Mouse (Mus musculus): ENCODE data around the gene A830018L16Rik.
A peak's percentile ranks its signal among the peaks of the same experiment; 100 is the strongest.

The A830018L16Rik gene

GRCm38 (mm10) chr1:11652773-11653172 lies 238.9 kb downstream of the A830018L16Rik start:
- DNase-seq (ENCODE audit: low spot score): no peak

- DNase-seq (ENCODE audit: low spot score): no peak
Measured at GRCm38 (mm10) chr1:11657341-11658060, 243.6 kb downstream of the A830018L16Rik start.

- DNase-seq (ENCODE audit: low spot score): no peak
Measured at GRCm38 (mm10) chr1:11658061-11658625, 244.2 kb downstream of the A830018L16Rik start.

GRCm38 (mm10) chr1:11744749-11745314 lies 330.9 kb downstream of the A830018L16Rik start:
- DNase-seq (ENCODE audit: low spot score): no peak

GRCm38 (mm10) chr1:11748424-11748823 lies 334.5 kb downstream of the A830018L16Rik start:
- no peak for DNase-seq (ENCODE audit: low spot score)

- DNase-seq (ENCODE audit: low spot score): no peak
Measured at GRCm38 (mm10) chr1:11750065-11750464, 336.2 kb downstream of the A830018L16Rik start.

GRCm38 (mm10) chr1:11750607-11751006 lies 336.7 kb downstream of the A830018L16Rik start:
- no peak for DNase-seq (ENCODE audit: low spot score)

- DNase-seq (ENCODE audit: low spot score): no peak
Measured at GRCm38 (mm10) chr1:11751996-11752395, 338.1 kb downstream of the A830018L16Rik start.

GRCm38 (mm10) chr1:11788264-11788663 lies 374.4 kb downstream of the A830018L16Rik start:
- no peak for DNase-seq (ENCODE audit: low spot score)

- no peak for DNase-seq (ENCODE audit: low spot score)
Measured at GRCm38 (mm10) chr1:11792820-11793219, 378.9 kb downstream of the A830018L16Rik start.

- no peak for DNase-seq (ENCODE audit: low spot score)
Measured at GRCm38 (mm10) chr1:11795666-11796065, 381.8 kb downstream of the A830018L16Rik start.

- no peak for DNase-seq (ENCODE audit: low spot score)
Measured at GRCm38 (mm10) chr1:11872847-11873246, 458.9 kb downstream of the A830018L16Rik start.

GRCm38 (mm10) chr1:11873573-11873972 lies 459.7 kb downstream of the A830018L16Rik start:
- DNase-seq (ENCODE audit: low spot score): no peak

- no peak for DNase-seq (ENCODE audit: low spot score)
Measured at GRCm38 (mm10) chr1:11881706-11882105, 467.8 kb downstream of the A830018L16Rik start.

- peak; percentile 24 for DNase-seq (ENCODE audit: low spot score)
Measured at GRCm38 (mm10) chr1:11895715-11896114, 481.8 kb downstream of the A830018L16Rik start.

GRCm38 (mm10) chr1:11915873-11916272 lies 502.0 kb downstream of the A830018L16Rik start:
- no peak for DNase-seq (ENCODE audit: low spot score)

GRCm38 (mm10) chr1:11936984-11937383 lies 523.1 kb downstream of the A830018L16Rik start:
- DNase-seq (ENCODE audit: low spot score): no peak

- DNase-seq (ENCODE audit: low spot score): no peak
Measured at GRCm38 (mm10) chr1:11959421-11960206, 545.7 kb downstream of the A830018L16Rik start.

GRCm38 (mm10) chr1:11982590-11983136 lies 568.8 kb downstream of the A830018L16Rik start:
- DNase-seq (ENCODE audit: low spot score): no peak

GRCm38 (mm10) chr1:11990011-11990410 lies 576.1 kb downstream of the A830018L16Rik start:
- DNase-seq (ENCODE audit: low spot score): no peak

- no peak for DNase-seq (ENCODE audit: low spot score)
Measured at GRCm38 (mm10) chr1:11996297-11996878, 582.5 kb downstream of the A830018L16Rik start.

- DNase-seq (ENCODE audit: low spot score): no peak
Measured at GRCm38 (mm10) chr1:11997574-11997973, 583.7 kb downstream of the A830018L16Rik start.
